Mouse (Mus musculus) limb, embryonic 14.5 days (tissue): Measurements from ENCODE around the gene Fbxl17. TPM values are rescaled to one million over a fixed set of nuclear protein-coding genes. Genes with fewer than 3 reads are reported as not detected.

Experiments used
- ATAC-seq: fragments of 200-750 bp; cut with Nextera tagmentation; 2 replicates; pipeline ENCODE4 v1.8.0; 2017; ENCODE audit warnings: low read depth, moderate number of reproducible peaks, moderate TSS enrichment; ENCODE audit not compliant: low FRiP score
- DNase-seq: peaks from one replicate; pipeline ENCODE4 v3.0.0-alpha.2; 2015; ENCODE audit warnings: low spot score
- H3K27ac ChIP-seq: fragments of 300-500 bp; sonication (generic); replicated peaks from 2 replicates; pipeline ENCODE4 v1.5.1; 2014; ENCODE audit warnings: low read depth, mild to moderate bottlenecking, low read length, moderate library complexity, mixed read lengths
- H3K27me3 ChIP-seq: fragments of 300-500 bp; sonication (generic); 2 replicates; pipeline ENCODE4 v1.6.1; 2014; ENCODE audit warnings: low read length, mixed read lengths; ENCODE audit not compliant: control insufficient read depth, insufficient read depth
- H3K36me3 ChIP-seq: fragments of 300-500 bp; sonication (generic); 2 replicates; pipeline ENCODE4 v1.6.1; 2014; ENCODE audit warnings: mild to moderate bottlenecking, low read length, moderate library complexity, mixed read lengths; ENCODE audit not compliant: control insufficient read depth, insufficient read depth
- H3K4me1 ChIP-seq: fragments of 300-500 bp; sonication (generic); 2 replicates; pipeline ENCODE4 v1.6.1; 2014; ENCODE audit warnings: antibody characterized with exemption, low read length, mixed read lengths; ENCODE audit not compliant: control insufficient read depth, insufficient read depth
- H3K4me2 ChIP-seq: fragments of 300-500 bp; sonication (generic); replicated peaks from 2 replicates; pipeline ENCODE4 v1.6.1; 2014; ENCODE audit warnings: low read depth, mild to moderate bottlenecking, low read length, moderate library complexity; ENCODE audit not compliant: severe bottlenecking
- H3K4me3 ChIP-seq: fragments of 300-500 bp; sonication (generic); replicated peaks from 2 replicates; pipeline ENCODE4 v1.5.1; 2014; ENCODE audit warnings: low read length
- H3K9ac ChIP-seq: fragments of 300-500 bp; sonication (generic); 2 replicates; pipeline ENCODE4 v1.6.1; 2014; ENCODE audit warnings: mild to moderate bottlenecking, low read depth, low read length, moderate library complexity; ENCODE audit not compliant: severe bottlenecking
- H3K9me3 ChIP-seq: fragments of 300-500 bp; sonication (generic); 2 replicates; pipeline ENCODE4 v1.6.1; 2016; ENCODE audit warnings: low read length; ENCODE audit not compliant: control insufficient read depth
- POLR2A ChIP-seq: fragments of 200-500 bp; IDR thresholded peaks from 2 replicates; pipeline ENCODE4 v1.8.0; 2012; ENCODE audit warnings: inconsistent platforms, mild to moderate bottlenecking, moderate library complexity, borderline replicate concordance; ENCODE audit not compliant: insufficient read depth, insufficient read length; ENCODE audit errors: extremely low read depth
- WGBS: fragments of 180-500 bp; shearing (Covaris S2); extraction: QIAGEN DNeasy Blood & Tissue Kit; methylation state at CpG from one replicate; pipeline ENCODE4 v1.1.7; 2014; 5-methylcytosine and 5-hydroxymethylcytosine counted together
- polyA plus RNA-seq, 2 experiments: library from polyadenylated mRNA; depleted of rRNA in 1 of 2; stranded (reverse) in 1 of 2; unstranded in 1 of 2; fragments of >200 nt; fragmentation: Nextera tagmentation in 1 of 2; extraction: Ambion mirVana in 1 of 2; gene quantifications; 2 replicates each; pipeline versions ENCODE4 v1.2.1 to v1.2.3; 2012 to 2014

Gene Fbxl17
- polyA plus RNA-seq, 2 experiments, result 12.6 to 12.9 TPM

GRCm38 (mm10) chr17:63217016-63217415 is 282.8 kb downstream of the Fbxl17 start:
- ATAC-seq, result no peak
- no peaks in the 10 kb centered on the region for H3K27me3 ChIP-seq

DNA sequence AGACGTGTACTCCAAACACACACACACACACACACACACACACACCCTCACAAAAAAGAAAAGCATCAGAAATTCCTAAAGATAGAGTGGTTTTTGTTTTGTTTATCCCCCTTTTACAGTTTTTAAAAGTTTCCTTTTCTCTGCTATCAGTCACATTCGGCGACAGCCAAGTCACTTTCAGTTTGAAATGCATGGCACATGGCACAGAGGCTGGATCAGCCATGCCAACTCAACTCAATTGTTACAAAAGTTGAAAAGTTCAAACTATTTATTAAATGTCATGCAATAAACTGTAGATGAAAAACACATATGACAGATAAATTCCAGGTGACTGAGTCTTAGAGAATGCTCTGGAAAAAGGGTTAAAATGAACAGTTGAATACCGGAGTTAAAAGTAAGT is 287.8 kb downstream of the Fbxl17 start:
- no peak overlapping the region for H3K4me3 ChIP-seq
- H3K4me2 ChIP-seq, result no peak overlapping the region
- H3K27me3 ChIP-seq, result no peaks in the 10 kb centered on the region
- DNase-seq (no peak), ATAC-seq (no peak)
- no peaks in the 10 kb centered on the region for H3K36me3 ChIP-seq
- H3K9me3 ChIP-seq, result 0 out of 2 replicates have a peak, but pooled peaks cover 4% of the 10 kb centered on the region
- H3K4me1 ChIP-seq, result no peaks in the 10 kb centered on the region
- 88% methylated on average over 4 of the region's 4 CpGs for WGBS
- no peak overlapping the region for H3K9ac ChIP-seq
- no peak for TF ChIP-seq POLR2A
- H3K27ac ChIP-seq, result no peak overlapping the region

More at GRCm38 (mm10) chr17:63217016-63217415, 282.8 kb downstream of the Fbxl17 start:
- Histone ChIP-seq H3K4me3 (no peak overlapping the region), H3K4me2 (no peak overlapping the region), H3K9me3 (0 out of 2 replicates have a peak, but pooled peaks cover 4% of the 10 kb centered on the region), H3K27ac (no peak overlapping the region), H3K9ac (no peak overlapping the region), H3K36me3 (no peaks in the 10 kb centered on the region), H3K4me1 (no peaks in the 10 kb centered on the region)
- TF ChIP-seq POLR2A, result no peak
- DNase-seq, result no peak
- WGBS, result 87% methylated on average over 1 of the region's 1 CpGs

- H3K36me3 ChIP-seq, result no peaks in the 10 kb centered on the region
- no peaks in the 10 kb centered on the region for H3K4me1 ChIP-seq
- 86% methylated on average over 6 of the region's 6 CpGs for WGBS
- no peak for DNase-seq
- no peaks in the 10 kb centered on the region for H3K27me3 ChIP-seq
- no peak for ATAC-seq
- no peak overlapping the region for H3K27ac ChIP-seq
- no peak for TF ChIP-seq POLR2A
- H3K4me3 ChIP-seq, result no peak overlapping the region
- H3K9ac ChIP-seq, result no peak overlapping the region
- no peaks in the 10 kb centered on the region for H3K9me3 ChIP-seq
- no peak overlapping the region for H3K4me2 ChIP-seq
Measured at GRCm38 (mm10) chr17:63209151-63209550, 290.7 kb downstream of the Fbxl17 start.

DNA sequence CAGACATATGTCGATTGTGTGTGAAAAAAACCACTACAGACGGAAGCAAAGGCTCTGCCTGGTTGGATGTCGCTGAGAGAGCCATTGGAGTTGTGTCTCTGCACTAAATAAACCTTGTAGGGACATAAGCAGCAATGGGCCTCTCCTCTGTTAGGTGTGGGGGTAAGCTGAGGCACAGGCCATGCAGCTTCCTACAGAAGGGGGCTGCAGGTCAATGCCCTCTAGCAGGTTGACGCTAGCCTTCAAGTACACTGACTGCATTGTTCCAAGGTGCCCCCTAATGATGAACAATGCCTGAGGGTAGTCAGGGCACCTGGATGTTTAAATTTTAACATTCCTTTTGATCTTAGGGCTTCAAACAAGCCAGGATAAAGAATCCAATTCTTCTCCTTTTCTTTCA is 291.5 kb downstream of the Fbxl17 start:
- Histone ChIP-seq H3K9me3 (no peaks in the 10 kb centered on the region), H3K4me1 (no peaks in the 10 kb centered on the region), H3K27ac (no peak overlapping the region), H3K36me3 (no peaks in the 10 kb centered on the region), H3K9ac (no peak overlapping the region), H3K27me3 (no peaks in the 10 kb centered on the region), H3K4me2 (no peak overlapping the region), H3K4me3 (no peak overlapping the region)
- 59% methylated on average over 4 of the region's 4 CpGs for WGBS
- TF ChIP-seq POLR2A, result no peak
- ATAC-seq (no peak), DNase-seq (no peak)

DNA sequence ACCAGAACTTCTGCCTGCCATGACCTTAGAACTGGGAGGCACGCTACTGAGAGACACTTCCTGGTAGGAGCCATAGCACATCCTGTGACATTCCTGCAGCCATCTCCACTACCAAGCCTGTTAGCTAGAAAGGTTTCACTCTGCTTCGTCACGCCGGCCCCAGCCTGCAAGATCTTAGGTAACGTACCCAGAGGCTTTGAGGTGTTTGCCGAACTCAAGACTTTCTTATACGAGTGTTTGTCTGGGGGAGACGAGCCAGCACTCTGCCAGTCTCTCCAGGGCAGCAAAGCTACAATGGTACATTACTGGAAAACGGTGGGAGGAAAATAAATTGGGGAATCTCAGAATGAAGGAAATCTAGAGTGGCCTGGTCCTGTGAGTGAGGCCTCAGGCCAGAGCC is 292.1 kb downstream of the Fbxl17 start:
- no peak overlapping the region for H3K27ac ChIP-seq
- no peak for DNase-seq
- no peak overlapping the region for H3K4me3 ChIP-seq
- WGBS, result 83% methylated on average over 9 of the region's 9 CpGs
- H3K4me1 ChIP-seq, result no peaks in the 10 kb centered on the region
- no peaks in the 10 kb centered on the region for H3K27me3 ChIP-seq
- H3K9ac ChIP-seq, result no peak overlapping the region
- no peaks in the 10 kb centered on the region for H3K9me3 ChIP-seq
- no peak overlapping the region for H3K4me2 ChIP-seq
- no peak for TF ChIP-seq POLR2A
- H3K36me3 ChIP-seq, result no peaks in the 10 kb centered on the region
- no peak for ATAC-seq

DNA sequence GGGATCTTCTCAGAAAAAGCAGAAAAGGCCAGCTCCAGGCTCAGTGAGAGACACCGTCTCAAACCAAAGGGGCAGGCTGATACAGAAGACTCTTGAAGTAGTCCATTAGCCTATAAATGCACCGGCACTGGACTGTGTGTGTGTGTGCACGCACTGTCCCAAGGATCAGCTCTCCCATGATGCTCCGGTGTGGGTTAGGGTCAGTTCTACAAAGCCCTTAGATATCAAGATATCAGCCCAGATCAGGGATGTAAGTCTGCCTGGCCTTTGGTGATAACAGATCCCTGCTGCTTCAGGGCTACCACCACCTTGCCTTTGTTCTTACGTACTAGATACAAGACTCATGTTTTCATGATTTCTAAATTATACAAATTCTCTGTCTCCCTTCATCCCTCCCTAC is 294.5 kb downstream of the Fbxl17 start:
- Histone ChIP-seq H3K4me1 (no peaks in the 10 kb centered on the region), H3K27me3 (no peaks in the 10 kb centered on the region), H3K27ac (no peak overlapping the region), H3K36me3 (no peaks in the 10 kb centered on the region), H3K4me2 (no peak overlapping the region), H3K9me3 (no peaks in the 10 kb centered on the region), H3K4me3 (no peak overlapping the region), H3K9ac (no peak overlapping the region)
- WGBS, result 92% methylated on average over 5 of the region's 5 CpGs
- ATAC-seq (no peak), DNase-seq (no peak)
- no peak for TF ChIP-seq POLR2A
